Mouse (Mus musculus): ENCODE data around the gene Dyrk2.

DNA sequence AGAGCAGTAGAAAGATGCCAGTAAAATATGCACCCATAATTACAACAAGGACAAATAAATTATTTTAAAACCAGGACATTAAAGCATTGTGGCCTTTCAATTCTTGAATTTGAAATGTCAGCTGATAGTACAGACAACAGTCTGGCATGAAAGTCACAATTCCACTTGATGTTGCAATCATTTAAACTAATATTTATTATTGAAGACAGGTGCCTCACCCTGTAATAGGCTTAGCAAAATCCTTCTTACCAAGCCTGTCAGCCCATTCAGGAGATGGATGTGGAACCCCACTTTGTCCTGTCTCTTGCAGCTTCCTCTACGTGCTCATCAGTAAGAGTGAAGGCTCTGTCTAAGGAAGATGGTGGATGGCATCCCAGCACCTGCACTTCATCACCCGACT, 10.8 kb upstream of the Dyrk2 start:
- TF ChIP-seq CTCF (IDR thresholded peaks at IDR 0.05; ENCODE audit: low read depth, low read length) (no peak), EP300 (IDR thresholded peaks at IDR 0.05; ENCODE audit: insufficient read depth, low read depth, low read length) (no peak)

Measured in ES-Bruce4 (cell line).